Mouse (Mus musculus) myocyte (in vitro differentiated cells): ENCODE measurements at regions not wholly inside any gene's neighbourhood (a gene's known extent, or its start where the extent isn't known, plus 50 kb on each side); places are given as distances from the start of the nearest gene placed in this dataset.

Source experiments
- H3K27me3 ChIP-seq: one replicate; pipeline ENCODE4 v1.6.1; 2011; ENCODE audit not compliant: control insufficient read depth, insufficient read depth, insufficient read length
- H3K36me3 ChIP-seq: one replicate; pipeline ENCODE4 v1.6.1; 2011; ENCODE audit not compliant: control insufficient read depth, insufficient read depth
- H3K4me2 ChIP-seq: one replicate; pipeline ENCODE4 v1.6.1; 2011; ENCODE audit warnings: low read depth, control low read depth
- H3K4me3 ChIP-seq: one replicate; pipeline ENCODE4 v1.5.1; 2011; ENCODE audit warnings: mild to moderate bottlenecking, control low read depth, moderate library complexity
- H3K79me2 ChIP-seq: one replicate; pipeline ENCODE4 v1.6.1; 2011; ENCODE audit not compliant: control insufficient read depth, insufficient read depth
- H3ac ChIP-seq: one replicate; pipeline ENCODE4 v1.6.1; 2011; ENCODE audit not compliant: control insufficient read depth, insufficient read length
- CEBPB ChIP-seq: IDR thresholded peaks from 2 replicates; pipeline ENCODE4 v1.6.1; 2011; ENCODE audit warnings: mild to moderate bottlenecking, moderate library complexity; ENCODE audit not compliant: poor library complexity, insufficient read depth, severe bottlenecking
- E2F4 ChIP-seq: IDR thresholded peaks from one replicate; pipeline ENCODE4 v1.6.1; 2011; ENCODE audit warnings: mild to moderate bottlenecking, control low read depth, moderate library complexity; ENCODE audit not compliant: insufficient read depth
- MAX ChIP-seq: IDR thresholded peaks from one replicate; pipeline ENCODE4 v1.6.1; 2011; ENCODE audit warnings: low read depth, mild to moderate bottlenecking, control low read depth
- MYOD1 ChIP-seq, 3 experiments: IDR thresholded peaks; one replicate each; pipeline ENCODE4 v1.6.1; 2011; ENCODE audit warnings: control low read depth in 2 of 3, low read depth in 2 of 3, mild to moderate bottlenecking in 2 of 3, moderate library complexity in 1 of 3; ENCODE audit not compliant: insufficient read length in 2 of 3, control insufficient read depth in 1 of 3
- MYOG ChIP-seq, 3 experiments: IDR thresholded peaks; one replicate each; pipeline ENCODE4 v1.6.1; 2011; ENCODE audit warnings: control low read depth in 2 of 3, low read depth in 2 of 3, mild to moderate bottlenecking in 2 of 3; ENCODE audit not compliant: insufficient read length in 2 of 3, control insufficient read depth in 1 of 3, insufficient read depth in 1 of 3
- POLR2A ChIP-seq: IDR thresholded peaks from one replicate; pipeline ENCODE4 v1.6.1; 2011; ENCODE audit warnings: low read depth, mild to moderate bottlenecking, control low read depth, moderate library complexity; ENCODE audit not compliant: insufficient read length
- POLR2AphosphoS2 ChIP-seq: IDR thresholded peaks from one replicate; pipeline ENCODE4 v1.6.1; 2011; ENCODE audit warnings: low read depth, control low read depth; ENCODE audit not compliant: insufficient read length
- REST ChIP-seq: IDR thresholded peaks from one replicate; pipeline ENCODE4 v1.6.1; 2011; ENCODE audit warnings: mild to moderate bottlenecking, control low read depth, moderate library complexity; ENCODE audit not compliant: insufficient read depth, insufficient read length
- SRF ChIP-seq: IDR thresholded peaks from one replicate; pipeline ENCODE4 v1.6.1; 2011; ENCODE audit warnings: low read depth; ENCODE audit not compliant: control insufficient read depth, insufficient read length
- TCF12 ChIP-seq: IDR thresholded peaks from one replicate; pipeline ENCODE4 v1.6.1; 2011; ENCODE audit warnings: mild to moderate bottlenecking, control low read depth; ENCODE audit not compliant: poor library complexity, insufficient read depth, severe bottlenecking
- TCF3 ChIP-seq: IDR thresholded peaks from one replicate; pipeline ENCODE4 v1.6.1; 2011; ENCODE audit warnings: low read depth, control low read depth; ENCODE audit not compliant: insufficient read length
- USF1 ChIP-seq: IDR thresholded peaks from one replicate; pipeline ENCODE4 v1.6.1; 2011; ENCODE audit warnings: low read depth, mild to moderate bottlenecking, control low read depth, moderate library complexity

DNA sequence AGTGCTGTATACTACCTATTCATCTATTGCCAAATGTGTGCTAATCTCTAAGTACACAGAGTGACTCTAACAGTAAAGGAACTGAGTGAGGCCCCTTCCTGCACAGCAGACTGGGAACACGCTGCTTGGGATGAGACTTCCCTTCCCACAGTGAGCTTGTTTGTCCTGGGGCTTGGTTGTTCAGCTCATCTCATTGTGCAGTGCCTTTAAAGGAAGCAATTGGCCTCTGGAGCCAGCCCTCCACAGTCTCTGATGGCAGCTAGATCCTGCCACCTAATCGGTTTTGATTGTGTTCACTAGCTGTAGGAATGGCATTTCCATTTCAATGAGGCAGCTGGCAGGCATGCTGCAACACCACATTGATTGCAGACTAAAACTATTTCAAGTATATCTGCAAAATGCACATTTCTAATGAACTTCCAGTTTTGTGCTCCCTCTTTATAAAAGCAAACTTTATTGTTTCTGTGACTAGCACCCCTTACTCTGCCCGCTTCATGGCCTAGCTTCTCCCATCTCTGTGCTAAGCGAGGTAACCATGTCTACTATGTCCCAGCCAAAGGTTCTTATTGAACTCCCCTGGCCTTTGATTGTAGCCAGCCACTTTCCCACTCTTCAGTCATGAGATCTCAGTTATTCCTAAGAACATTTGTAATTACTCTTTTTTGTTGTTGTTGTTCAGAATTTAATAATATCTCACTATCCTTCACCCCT, 123.5 kb downstream of the Anxa5 start:
- Histone ChIP-seq H3K4me3 (no peak overlapping the region), H3K27me3 (no peaks in the 10 kb centered on the region), H3K36me3 (no peaks in the 10 kb centered on the region), H3ac (no peak overlapping the region), H3K79me2 (no peaks in the 10 kb centered on the region), H3K4me2 (no peak overlapping the region)
- TF ChIP-seq TCF12 (no peak), SRF (no peak), REST (no peak), TCF3 (no peak), MYOG (IDR thresholded peaks at IDR 0.05; ENCODE audit: control insufficient read depth in 1 of 3, insufficient read depth in 1 of 3, insufficient read length in 2 of 3, low read depth in 2 of 3) (no peak), POLR2A (no peak)

DNA sequence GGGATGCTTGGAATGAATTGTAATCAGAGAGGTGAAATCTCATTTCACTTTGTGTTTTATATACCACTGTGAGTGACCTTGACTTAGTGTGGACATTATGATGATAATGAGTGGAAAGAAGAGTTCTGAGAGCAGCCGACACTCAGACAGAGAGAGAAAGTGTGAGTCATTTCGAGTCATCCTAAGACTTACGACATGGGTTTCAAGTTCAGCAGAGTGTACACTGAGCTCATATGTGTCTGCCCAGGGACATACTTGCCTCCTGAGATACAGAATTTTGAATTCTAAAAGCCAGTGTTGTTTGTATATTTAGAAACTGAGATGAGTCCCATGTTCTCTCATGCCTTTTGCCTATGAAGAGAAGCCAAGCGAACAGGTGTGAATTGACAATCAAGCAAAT, 126.6 kb downstream of the Anxa5 start:
- H3K79me2 ChIP-seq, result no peaks in the 10 kb centered on the region
- no peaks in the 10 kb centered on the region for H3K36me3 ChIP-seq
- TF ChIP-seq CEBPB (no peak), TCF12 (no peak), E2F4 (no peak), MYOD1 (IDR thresholded peaks at IDR 0.05; ENCODE audit: control insufficient read depth in 1 of 3, insufficient read length in 2 of 3, low read depth in 2 of 3) (no peak), SRF (no peak), USF1 (no peak), MAX (no peak), POLR2A (no peak), REST (no peak), MYOG (IDR thresholded peaks at IDR 0.05; ENCODE audit: control insufficient read depth in 1 of 3, insufficient read depth in 1 of 3, insufficient read length in 2 of 3, low read depth in 2 of 3) (no peak)

GRCm38 (mm10) chr3:36340889-36341533, 118.9 kb upstream of the Qrfpr start:
- peak overlapping the region; percentile 33 for H3K4me2 ChIP-seq
- no peak for TF ChIP-seq MAX
- TF ChIP-seq MYOG (IDR thresholded peaks at IDR 0.05; ENCODE audit: control insufficient read depth in 1 of 3, insufficient read depth in 1 of 3, insufficient read length in 2 of 3, low read depth in 2 of 3), result no peak
- no peak for TF ChIP-seq MYOD1 (IDR thresholded peaks at IDR 0.05; ENCODE audit: control insufficient read depth in 1 of 3, insufficient read length in 2 of 3, low read depth in 2 of 3)
- 0 out of 2 replicates have a peak, but pooled peaks have one; percentile 8 for TF ChIP-seq CEBPB
- TF ChIP-seq POLR2AphosphoS2, result no peak
- H3ac ChIP-seq, result no peak overlapping the region
- H3K4me3 ChIP-seq, result no peak overlapping the region
- H3K27me3 ChIP-seq, result no peaks in the 10 kb centered on the region
- no peaks in the 10 kb centered on the region for H3K79me2 ChIP-seq
- no peaks in the 10 kb centered on the region for H3K36me3 ChIP-seq

More for the DNA sequence above, 126.6 kb downstream of the Anxa5 start:
- H3K4me2 ChIP-seq, result peak overlapping the region; percentile 32
- no peak overlapping the region for H3K4me3 ChIP-seq
- H3ac ChIP-seq, result no peak overlapping the region
- H3K27me3 ChIP-seq, result no peaks in the 10 kb centered on the region

DNA sequence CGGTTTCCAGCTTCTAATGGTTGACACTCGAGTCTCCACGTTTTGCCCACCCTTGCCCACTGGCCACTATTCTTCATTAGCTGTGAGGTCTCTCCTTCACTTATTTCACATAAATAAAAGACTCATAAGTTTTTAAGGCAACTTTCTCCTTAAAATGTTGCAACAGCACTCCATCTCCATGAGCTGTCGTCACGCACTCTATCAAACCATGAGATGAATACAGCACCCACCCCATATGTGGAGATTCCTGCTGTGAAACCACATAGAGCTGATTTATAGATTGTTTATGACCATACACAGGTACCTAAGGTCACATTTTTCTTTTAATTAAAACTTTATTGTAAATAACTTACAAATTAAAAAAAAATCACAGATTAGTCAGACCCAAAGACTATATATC, 117.5 kb upstream of the Qrfpr start:
- Histone ChIP-seq H3K79me2 (no peaks in the 10 kb centered on the region), H3K4me2 (no peak overlapping the region), H3ac (no peak overlapping the region), H3K36me3 (no peaks in the 10 kb centered on the region), H3K4me3 (no peak overlapping the region), H3K27me3 (no peaks in the 10 kb centered on the region)
- no peak for TF ChIP-seq TCF3
- 0 out of 2 replicates have a peak, but pooled peaks have one; percentile 14 for TF ChIP-seq CEBPB

DNA sequence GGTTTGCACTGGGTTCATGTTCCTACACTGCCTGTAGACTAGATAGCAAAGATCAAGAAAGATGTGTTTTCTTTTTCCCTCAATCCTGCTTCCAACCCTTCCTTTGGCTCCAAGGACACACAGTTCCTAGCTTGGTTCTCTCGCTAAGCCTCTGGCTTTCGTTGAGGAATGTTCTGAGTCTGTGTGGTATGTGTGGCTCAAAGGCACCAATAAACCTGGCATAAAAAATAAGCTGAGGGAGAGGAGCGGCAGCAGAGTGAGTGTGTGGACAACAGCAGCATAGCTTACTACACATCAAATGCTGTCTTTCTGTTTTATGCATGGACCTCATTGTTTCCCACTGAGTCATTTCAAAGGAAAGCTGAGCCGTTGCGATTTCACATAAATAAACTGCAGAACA, 112.2 kb upstream of the Qrfpr start:
- Histone ChIP-seq H3K4me3 (no peak overlapping the region), H3K79me2 (no peaks in the 10 kb centered on the region), H3ac (no peak overlapping the region), H3K4me2 (peak overlapping the region; percentile 25), H3K36me3 (no peaks in the 10 kb centered on the region), H3K27me3 (no peaks in the 10 kb centered on the region)
- no peak for TF ChIP-seq POLR2AphosphoS2
- TF ChIP-seq SRF, result no peak
- TF ChIP-seq CEBPB, result no peak
- no peak for TF ChIP-seq MYOG (IDR thresholded peaks at IDR 0.05; ENCODE audit: control insufficient read depth in 1 of 3, insufficient read depth in 1 of 3, insufficient read length in 2 of 3, low read depth in 2 of 3)
- no peak for TF ChIP-seq MAX
- no peak for TF ChIP-seq POLR2A
- no peak for TF ChIP-seq E2F4
- no peak for TF ChIP-seq USF1
- no peak for TF ChIP-seq TCF3
- TF ChIP-seq REST, result no peak
